Mouse (Mus musculus) adrenal gland, postnatal 4 days (tissue): ENCODE data around the gene Oas1g. TPM values are rescaled to one million over a fixed set of nuclear protein-coding genes. Genes with fewer than 3 reads are reported as not detected.
"Not testable (repeated sequence)": the region's sequence is repeated elsewhere in the genome, so short reads cannot be mapped to it uniquely, and the experiment has no call there.

Experiments
- DNase-seq, 2 experiments: peaks; one replicate each; pipeline ENCODE4 v3.0.0; 2021 to 2022; ENCODE audit warnings: low spot score in 2 of 2, mixed read lengths in 2 of 2
- total RNA-seq, 2 experiments: library from RNA; stranded (reverse); gene quantifications; 2 replicates each; pipeline ENCODE4 v1.2.3; 2021

Gene Oas1g
- total RNA-seq, 2 experiments from 2014 or later = 0.23 to 0.42 TPM

DNA sequence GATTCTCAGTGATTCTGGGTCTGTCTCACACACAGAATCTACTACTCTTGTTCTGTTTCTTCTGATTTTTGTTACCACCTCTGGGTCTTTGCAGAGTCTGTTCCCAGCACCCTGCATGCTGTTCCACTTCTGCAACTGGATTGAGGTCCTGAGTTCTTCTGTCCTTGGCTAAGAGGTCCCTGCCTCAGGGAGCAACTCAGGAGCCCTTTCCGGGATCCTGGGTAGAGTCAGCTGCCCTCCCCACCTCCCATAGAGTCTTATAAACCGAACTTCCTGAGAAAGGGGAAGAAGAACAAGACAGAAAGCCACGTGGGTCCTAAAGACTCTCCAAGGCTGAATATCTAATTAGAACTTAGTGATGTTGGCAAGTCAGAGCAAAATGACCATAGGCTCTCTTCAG, 3.6 kb upstream of the Oas1g start:
- no peak for DNase-seq

- DNase-seq = no peak
Observed at GRCm38 (mm10) chr5:120890026-120890425, 2.6 kb upstream of the Oas1g start.

DNA sequence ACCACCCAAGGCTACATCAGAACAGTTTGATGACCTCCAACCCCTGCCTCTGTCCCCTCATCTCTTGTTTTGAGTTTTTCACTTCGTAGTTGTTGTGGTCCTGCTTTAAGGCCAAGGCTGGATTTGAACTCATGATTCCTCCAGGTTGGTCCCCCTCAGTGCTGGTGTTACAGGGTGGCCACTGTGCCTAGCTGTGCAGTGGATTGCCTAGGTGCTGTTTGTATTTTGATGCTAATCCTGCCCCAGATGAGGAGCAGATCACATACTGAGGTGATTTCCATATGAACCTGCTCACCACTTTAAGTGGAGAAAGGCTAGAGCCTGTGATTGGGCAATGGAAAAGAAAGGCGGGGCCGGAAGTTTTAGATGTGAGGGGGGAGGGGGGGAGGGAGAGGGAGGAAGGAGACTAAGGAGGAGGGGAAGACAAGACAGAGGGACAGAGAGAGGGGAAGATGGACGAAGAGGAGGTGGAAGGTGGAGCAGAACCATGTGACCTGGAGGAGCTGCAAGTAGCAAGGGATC, 942 bp upstream of the Oas1g start:
- not testable (repeated sequence) for DNase-seq

- no peak for DNase-seq
Observed at GRCm38 (mm10) chr5:120887831-120888230, 418 bp upstream of the Oas1g start.

GRCm38 (mm10) chr5:120881681-120882080, 5.7 kb downstream of the Oas1g start:
- not testable (repeated sequence) for DNase-seq

- not testable (repeated sequence) for DNase-seq
Observed at GRCm38 (mm10) chr5:120878803-120879202, 8.6 kb downstream of the Oas1g start.

DNA sequence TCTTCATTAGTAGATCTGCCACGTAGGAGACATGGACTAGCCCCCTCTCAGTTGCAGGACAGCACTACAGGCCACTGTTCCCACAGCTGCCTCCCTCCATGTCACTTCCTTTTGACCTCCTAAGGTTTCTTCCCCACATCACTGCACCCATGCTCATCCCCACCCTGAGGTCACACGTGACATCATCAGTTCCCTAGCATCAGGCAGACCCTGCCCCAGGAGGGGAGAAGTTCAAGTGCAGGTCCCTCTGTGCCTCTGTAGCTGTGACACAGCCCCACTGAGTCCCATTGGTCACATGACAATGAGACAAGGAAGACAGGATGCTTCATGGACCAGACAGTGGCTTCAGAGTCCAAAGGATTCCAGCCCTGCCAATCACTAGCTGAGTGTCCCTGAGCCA, 10.0 kb downstream of the Oas1g start:
- not testable (repeated sequence) for DNase-seq

- not testable (repeated sequence) for DNase-seq
Observed at GRCm38 (mm10) chr5:120876839-120877238, 10.6 kb downstream of the Oas1g start.

DNA sequence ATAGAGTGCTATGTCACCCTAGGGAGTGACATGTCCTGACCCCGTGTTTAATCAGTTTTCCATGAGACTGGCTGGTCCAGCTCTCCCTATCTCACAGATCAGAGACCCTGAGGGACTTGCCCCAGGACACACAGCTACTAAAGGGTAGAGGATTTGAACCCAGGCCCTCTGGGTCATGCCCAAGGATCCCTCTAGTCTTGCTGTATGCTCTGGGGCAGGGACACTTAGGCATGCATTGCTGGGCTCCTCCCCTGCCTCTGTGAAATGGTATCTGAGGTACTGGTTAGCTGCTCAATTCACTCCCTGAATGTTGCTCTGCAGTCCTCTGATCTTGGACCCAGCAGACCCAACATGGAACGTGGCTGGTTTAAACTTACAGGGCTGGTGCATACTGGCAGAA, 15.9 kb downstream of the Oas1g start:
- DNase-seq = no peak

DNA sequence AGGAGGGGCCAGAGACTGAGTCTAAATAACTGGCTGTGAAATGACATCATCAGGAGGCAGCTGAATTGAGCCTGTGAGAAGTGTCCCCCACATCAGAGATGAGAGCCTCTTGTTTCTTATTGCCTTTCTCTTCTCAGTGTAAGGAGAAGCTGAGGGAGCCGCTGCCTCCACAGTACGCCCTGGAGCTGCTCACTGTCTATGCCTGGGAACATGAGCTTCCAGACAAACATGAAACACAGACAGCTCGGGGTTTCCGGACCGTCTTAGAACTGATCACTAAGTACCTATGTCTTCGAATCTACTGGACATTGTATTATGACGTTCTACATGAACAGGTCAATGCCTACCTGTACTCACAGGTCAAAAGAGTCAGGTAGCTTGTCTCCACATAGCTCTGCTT, 16.6 kb downstream of the Oas1g start:
- DNase-seq = no peak

DNA sequence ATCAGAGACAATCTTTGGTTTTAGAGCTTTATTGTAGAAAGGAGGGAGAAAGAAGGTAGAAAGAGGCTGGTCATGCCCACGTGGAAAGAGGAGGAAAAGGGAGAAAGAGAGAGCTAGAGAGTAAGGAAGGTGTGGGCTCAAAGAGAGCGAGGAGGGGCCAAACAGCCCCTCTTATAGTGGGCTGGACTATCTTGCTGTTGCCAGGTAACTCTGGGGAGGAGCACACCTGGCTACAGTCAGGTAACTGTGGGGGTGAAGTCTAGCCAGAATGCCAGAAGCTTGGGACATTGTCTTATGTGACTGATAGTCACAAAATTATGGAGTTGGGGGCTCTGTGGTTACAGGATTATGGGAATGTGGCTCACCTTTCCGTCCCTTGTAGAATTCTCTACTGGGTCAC, 17.3 kb downstream of the Oas1g start:
- DNase-seq = no peak

DNA sequence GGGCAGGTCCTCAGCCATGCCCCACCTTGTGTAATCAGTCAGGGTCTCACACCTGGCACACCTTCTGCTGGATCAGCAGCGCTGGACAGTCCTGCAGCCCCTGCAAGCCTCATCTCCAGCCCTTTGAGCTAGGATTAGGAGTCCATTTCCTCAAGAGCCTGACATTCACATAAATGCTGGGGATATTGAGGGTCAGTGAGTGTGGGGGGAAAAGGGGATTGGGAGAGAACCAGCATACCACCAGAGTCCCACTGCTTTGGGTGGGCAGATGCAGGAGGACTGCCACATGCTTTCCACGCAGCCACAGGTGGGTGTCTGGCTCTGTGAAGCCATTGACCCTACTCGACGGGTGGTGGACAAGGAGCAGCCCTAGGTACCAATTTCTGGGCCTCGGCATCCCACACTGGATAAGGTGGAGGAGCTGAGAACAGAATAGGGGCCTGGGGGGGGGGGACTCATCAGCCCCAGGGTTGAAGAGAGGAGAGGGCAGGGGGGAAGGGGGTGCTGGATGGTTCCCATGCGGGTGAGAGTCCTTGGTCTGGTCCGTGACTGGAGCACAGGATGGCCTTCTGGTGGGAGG, 17.9 kb downstream of the Oas1g start:
- DNase-seq = no peak

GRCm38 (mm10) chr5:120865336-120865860, 22.0 kb downstream of the Oas1g start:
- DNase-seq = no peak

DNA sequence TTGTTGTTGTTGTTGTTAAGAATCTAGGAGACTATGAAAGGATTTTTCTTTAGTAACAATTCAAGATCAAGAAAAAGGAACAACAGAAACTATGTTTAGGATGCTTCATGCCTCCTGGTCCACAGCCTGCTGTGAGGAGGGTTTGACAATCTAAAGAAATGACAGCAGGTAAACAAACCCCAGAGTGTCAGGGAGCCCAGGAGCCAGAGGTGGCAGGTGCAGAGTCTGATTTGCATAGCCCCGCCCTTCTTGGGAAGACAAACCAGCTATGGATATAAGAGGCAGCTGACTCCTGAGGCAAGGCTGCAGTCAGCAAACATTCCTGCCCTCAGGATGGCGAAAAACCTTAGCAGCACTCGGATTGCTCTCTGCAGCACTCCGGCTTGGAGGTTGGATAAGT, 26.3 kb downstream of the Oas1g start, which contains the start of gene Oas1h:
Oas1h (plus strand) TSS at position 301 of the 400 bp plus-strand sequence.
- DNase-seq = no peak

DNA sequence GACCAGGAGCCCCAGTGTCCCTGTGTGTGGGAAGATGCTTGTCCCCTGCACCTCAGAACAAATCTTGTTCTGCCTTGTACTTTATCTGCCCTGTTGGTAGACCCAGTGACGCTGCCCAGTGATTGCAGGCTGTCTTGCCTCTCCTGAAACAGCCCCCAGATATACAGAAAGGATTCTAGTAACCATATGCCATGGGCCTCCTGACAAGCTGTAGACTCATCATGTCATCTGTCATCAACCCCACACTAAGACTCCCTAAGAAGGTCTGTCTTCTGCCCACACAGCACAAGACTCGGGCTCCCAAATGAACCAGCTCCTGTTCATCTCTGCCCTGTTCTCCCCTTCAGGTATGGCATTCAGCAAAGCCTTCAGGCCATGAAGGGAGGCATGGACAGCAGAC, 28.2 kb downstream of the Oas1g start:
- DNase-seq = no peak

DNA sequence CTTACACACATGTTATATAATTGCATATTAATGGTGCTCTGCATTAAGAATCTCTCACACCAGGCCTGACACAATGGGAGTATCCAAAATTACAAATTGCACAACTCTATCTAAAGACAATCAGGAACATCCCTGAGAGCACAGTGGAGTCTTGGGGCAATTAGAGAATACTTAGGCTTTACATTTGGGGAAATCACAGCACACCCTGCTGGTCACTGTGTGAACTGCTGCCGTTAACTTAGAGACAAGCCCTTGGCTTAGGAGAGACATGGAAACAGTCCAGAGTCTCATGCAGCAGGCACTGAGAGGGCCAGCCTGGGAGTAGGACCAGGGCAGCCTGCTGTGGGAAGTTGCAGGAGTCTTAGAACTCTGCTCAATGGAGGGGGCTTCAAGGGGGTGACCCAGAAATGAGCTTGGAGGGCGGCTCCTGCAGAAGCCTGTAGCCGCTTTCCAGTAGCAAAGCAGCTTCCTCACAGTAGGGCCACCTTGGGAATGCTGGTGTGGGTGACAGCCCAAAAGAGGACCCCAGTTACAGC, 37.7 kb downstream of the Oas1g start:
- DNase-seq = peak in 1 of 2 experiments; percentile 8

- no peak for DNase-seq
Observed at GRCm38 (mm10) chr5:120847067-120847466, 40.3 kb downstream of the Oas1g start, which contains the start of gene Oas1f. Gene Oas1f, plus strand, starts transcription at chr5:120847367.

GRCm38 (mm10) chr5:120844713-120845112, 42.7 kb downstream of the Oas1g start:
- no peak for DNase-seq

DNA sequence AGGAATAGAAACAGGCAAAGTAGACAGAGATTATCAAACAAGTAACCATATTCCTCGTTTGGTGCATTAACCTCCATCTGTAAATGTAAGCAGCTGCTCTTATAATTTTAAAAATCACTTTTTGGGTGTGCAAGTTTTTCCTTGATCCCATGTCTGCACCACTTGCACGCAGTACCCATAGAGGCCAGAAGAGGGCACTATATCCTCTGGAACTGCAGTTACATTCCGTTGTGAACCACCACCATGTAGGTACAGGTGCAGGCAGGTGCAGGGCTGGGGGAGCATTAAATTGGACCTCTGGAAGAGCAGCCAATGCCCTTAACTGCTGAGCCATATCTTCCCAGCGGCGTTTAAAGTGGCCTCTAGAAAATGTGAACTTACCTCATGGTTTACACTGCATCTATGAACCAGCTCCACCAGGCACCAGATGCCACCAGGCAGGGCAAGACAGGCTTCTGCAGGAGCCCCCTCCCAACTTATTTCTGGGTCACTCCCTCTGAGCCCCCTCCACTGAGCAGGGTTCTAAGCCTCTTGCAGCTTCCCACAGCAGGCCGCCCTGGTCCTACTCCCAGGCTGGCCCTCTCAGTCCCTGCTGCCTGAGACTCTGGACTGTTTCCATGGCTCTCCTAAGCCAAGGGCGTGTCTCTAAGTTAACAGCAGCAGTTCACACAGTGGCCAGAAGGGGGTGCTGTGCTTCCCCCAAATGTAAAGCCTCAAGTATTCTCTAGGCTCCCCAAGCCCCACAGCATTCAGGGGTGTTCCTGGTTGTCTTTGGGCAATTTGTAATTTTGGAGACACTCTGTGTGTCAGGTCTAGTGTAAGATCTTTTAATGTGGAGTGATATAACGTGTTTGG, 50.5 kb downstream of the Oas1g start:
- no peak for DNase-seq

- no peak for DNase-seq
Observed at GRCm38 (mm10) chr5:120833335-120834280, 53.8 kb downstream of the Oas1g start.

- no peak for DNase-seq
Observed at GRCm38 (mm10) chr5:120831031-120831430, 56.4 kb downstream of the Oas1g start.
